Mouse (Mus musculus): ENCODE measurements around the gene Slc44a5.
A peak's percentile ranks its signal among the peaks of the same experiment; 100 is the strongest.
"Not testable (repeated sequence)": the region's sequence is repeated elsewhere in the genome, so short reads cannot be mapped to it uniquely, and the experiment has no call there.

Gene Slc44a5

DNA sequence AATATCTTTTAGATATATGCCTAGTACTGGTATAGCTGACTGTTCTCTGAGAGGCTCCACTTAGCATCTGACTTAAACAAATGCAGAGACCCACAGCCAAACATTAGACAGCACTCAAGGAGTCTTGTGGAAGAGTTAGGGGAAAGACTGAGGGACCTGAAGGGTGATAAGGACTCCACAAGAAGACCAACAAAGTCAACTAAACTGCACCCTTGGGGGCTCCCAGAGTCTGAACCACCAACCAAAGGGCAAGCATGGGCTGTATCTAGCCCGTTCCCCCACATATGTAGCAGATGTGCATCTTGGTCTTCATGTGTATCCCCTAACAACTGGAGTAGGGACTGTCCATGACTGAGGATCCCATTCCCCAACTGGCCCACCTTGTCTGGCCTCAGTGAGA, 271.7 kb downstream of the Slc44a5 start:
- no peak for DNase-seq

DNA sequence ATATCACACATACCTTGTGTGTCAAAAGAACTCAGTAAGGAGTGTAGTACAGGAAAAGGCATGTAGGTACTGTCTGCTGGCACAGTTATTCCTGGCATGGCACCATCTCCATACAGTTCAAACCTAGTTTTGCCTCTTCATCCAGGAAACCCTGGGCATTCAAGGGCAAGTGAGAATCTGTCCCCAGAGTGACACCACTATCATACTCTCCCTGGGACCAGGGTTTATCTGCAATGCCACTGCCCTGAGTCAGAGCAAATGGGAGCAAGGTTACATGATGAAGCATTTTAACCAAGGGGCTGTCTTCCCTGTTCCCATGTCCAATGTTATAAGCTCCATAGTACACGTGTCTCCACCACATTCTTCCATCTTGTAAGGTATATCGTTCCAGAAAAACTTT, 278.2 kb downstream of the Slc44a5 start:
- no peak for DNase-seq

DNA sequence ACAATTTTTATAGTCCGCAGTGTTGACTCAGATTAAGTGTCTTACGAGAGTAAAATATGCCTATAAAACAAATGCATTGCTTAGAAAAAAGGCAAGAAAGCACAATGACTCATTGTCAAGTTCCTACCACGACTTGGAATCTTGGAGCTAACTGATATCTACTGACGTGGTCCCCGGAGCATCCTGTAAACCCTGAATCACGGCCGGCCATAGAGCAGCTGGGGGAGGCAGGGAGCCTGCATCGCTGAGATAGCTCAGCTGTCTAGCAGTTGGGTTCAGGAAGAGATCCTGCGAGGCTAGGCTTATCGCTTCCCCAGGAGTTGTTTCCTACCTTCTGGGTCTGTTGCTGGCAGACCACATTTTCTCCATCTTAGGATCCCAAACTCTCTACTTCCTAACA, 279.0 kb downstream of the Slc44a5 start:
- DNase-seq: no peak

DNA sequence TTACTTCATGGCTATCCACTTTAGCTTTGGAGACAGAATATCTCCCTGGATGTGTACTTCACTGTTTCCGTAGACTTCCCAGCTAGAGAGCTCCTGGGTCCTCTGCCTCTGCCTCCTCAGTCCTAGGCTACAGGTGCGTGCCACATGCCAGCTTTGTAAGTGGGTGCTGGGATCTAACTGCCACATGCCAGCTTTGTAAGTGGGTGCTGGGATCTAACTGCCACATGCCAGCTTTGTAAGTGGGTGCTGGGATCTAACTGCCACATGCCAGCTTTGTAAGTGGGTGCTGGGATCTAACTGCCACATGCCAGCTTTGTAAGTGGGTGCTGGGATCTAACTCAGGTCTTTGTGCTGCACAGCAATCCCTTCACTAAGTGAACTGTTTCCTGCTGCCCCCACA, 281.0 kb downstream of the Slc44a5 start:
- not testable (repeated sequence) for DNase-seq

DNA sequence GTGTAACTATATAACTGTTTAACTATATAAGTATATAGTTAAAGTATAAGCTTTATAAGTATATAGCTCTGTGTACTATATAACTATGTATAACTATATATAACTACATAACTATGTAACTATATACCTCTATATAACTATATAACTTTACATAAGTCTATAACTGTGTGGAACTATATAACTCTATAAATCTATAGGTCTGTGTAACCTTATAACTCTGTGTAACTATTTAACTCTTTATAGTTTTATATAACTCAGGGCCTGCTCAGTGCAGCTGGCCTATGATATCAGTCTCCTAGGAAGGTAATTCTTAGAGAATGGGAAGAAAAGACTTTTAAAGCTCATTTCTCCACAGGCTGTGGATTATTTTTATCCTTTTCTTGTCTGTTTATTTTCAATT, 284.1 kb downstream of the Slc44a5 start:
- DNase-seq: no peak

DNA sequence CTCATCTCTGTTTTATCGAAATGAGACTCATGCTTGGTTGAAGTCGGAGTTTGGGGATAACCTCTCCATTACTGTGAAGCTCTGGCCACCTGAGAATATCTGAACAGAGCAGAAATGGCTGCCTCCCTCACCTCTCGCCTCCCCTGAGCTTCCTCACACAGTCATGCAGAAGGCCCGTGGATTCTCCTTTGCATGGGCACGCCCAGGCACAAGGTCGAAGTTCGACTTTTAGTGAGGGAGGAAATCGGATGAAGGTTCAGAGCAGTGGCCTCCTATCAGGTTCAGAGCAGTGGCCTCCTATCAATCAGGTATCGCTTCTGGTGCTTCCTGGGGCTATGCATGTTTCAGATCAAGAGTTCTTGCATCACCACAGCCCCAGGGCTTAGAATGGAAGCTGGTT, 295.1 kb downstream of the Slc44a5 start:
- no peak for DNase-seq

DNA sequence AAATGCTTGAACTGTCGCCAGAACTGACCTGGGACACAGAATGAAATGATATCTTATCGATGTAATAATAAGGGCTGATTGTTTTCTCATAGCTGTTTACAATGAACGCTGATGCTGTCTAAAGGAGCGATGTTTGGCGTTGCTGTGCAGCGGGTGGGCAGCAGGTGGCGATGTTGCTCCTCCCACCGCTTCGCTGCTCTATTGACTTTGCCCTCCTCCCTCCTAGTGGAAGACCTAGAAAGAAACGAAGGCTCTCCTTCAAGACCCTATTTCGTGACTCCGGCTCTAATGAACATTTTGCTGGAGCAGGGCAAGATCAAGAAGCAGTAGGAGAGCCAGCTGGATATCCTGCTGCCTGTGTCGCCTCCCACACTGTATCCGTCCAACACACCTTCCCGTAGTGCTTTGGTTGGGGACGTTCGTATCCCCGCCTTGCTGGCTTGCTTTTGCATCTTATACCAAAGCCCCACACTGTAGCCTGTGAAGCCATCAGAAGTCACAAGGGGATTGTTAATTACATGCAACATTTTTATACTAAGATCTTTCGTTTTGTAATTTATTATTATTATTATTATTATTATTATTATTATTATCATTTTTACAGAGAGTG, 296.6 kb downstream of the Slc44a5 start:
- peak; percentile 74 for DNase-seq

DNA sequence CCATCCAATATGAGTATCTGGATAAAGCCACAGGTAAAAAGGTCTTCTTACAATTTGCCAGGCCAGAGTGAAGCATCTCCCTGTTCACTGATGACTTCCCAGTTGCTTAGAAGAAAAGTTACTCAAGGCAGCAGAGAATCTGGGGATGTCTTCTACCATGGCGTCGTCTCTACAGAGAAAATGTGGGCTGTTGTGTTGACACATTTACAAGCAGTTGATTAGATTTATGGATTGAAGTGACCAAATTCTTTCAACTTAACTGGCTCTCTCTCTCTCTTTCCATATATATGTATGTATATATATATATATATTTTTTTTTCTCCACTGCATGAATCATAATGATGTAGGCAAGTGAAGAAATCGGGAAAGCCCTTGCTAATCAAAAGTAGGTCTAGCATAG, 301.4 kb downstream of the Slc44a5 start:
- DNase-seq: no peak

DNA sequence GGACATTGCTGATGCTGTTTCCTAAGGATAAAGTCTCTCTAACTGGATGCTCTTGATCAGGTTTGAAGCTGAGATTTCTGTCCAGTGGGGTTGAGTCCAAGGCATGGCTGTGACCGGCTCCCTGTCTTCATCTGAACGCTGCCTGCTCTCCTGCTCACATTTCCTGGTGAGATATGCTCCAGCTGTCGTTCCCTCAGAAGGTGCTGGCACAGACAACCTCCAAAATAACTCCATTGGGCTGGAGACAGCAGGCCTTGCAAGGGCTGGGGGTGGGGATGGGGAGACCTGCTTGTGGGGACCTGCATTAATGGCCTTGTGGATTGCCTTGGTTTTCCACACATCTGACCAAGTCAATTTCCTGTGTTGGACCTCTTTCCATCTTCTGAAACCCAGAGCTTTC, 311.0 kb downstream of the Slc44a5 start:
- no peak for DNase-seq

DNA sequence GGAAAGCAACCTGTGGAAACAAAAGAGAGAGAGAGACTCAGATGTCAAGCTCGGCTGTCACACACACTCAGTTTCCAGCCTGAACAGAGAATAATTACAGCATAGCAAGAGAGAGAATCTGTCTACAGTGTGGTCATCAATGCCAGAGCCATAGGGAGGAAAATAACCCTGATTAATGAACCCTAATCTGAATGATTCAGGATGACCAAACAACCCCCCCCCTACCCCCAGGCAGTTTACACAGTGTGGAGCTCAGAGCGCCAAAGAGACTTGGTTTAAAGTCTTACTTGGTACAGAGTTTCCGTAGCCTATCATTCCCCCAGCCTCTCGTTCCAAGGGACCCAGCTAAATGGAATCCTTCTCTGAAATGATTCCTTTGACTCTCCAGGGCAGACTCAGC, 312.1 kb downstream of the Slc44a5 start:
- no peak for DNase-seq

DNA sequence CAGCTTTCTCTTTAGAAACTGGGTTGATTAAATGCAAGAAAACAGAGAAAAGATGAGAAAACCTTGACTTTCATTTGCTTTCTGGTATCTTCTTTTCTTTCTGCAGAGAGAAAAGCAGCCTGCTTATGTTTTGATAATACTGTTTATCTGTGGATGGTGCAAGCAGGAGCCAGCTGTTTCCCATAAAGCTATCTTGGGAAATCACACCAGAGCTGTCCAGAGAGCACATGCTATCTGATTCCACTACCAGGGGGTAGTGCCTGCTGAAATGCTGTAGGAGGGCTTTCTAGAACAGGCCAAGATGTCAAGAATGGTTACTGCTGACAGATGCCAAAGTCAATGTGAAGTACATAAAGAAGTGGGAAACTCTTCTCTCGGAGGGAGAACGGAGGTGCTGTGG, 314.0 kb downstream of the Slc44a5 start:
- DNase-seq: no peak

DNA sequence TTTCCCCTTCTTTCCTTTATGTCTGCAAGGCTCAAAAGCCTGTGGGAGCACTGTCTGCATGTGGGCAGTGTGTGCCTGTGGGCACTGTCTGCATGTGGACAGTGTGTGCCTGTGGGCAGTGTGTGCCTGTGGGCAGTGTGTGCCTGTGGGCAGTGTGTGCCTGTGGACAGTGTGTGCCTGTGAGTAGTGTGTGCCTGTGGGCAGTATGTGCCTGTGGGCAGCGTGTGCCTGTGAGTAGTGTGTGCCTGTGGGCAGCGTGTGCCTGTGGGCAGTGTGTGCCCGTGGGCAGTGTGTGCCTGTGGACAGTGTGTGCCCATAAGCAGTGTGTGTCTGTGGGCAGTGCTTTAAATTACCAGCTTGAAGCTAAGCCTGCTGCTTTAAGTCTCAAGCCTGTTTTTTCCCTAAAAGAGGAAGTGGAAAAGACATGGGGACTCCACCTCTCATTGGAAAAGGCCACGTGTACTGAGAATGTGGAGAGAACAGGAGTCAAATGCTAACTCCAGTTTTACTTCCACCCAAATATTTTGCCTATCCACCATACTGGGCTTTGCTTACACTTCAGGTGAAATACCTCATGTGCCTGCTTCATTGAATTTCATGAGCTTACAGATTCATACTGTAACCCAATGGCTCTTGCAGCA, 315.3 kb downstream of the Slc44a5 start:
- DNase-seq: no peak

DNA sequence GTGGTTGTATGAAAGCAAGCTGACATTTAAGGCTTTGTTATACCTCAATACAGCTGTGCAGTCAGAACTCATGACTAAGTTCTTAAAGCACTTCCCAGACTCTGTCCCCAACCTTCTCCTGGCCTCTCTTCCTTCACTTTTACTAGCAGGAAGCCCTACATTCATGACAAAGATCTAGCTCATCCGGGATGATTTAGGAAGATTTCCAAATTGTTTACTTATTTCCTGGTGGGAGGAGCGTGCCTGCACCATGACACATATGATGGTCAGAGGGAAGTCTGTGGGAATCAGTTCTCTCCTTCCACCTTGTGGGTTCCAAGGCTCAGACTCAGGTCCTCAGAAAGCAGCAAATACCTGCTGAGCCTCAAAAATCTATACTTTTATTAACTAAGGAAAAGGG, 317.1 kb downstream of the Slc44a5 start:
- DNase-seq: no peak

DNA sequence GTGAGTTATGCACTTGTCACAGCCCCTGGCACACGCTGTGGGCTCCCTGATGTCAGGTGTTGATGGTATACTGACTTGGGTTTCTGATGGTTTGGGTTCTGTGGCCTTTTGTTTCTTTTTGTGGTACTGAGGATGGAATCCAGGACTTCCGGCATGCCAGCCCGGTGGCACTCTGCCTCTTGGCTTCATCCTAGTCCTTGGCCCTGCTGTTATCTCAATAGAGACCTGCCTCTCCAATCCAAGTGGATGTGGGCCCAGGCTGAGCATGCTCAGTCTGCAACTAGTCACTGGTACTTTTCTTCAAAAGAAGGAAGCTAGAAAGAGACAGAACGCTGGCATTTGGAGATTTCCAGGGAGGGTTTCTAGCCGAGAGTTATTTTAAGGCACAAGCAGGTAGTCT, 318.9 kb downstream of the Slc44a5 start:
- no peak for DNase-seq

DNA sequence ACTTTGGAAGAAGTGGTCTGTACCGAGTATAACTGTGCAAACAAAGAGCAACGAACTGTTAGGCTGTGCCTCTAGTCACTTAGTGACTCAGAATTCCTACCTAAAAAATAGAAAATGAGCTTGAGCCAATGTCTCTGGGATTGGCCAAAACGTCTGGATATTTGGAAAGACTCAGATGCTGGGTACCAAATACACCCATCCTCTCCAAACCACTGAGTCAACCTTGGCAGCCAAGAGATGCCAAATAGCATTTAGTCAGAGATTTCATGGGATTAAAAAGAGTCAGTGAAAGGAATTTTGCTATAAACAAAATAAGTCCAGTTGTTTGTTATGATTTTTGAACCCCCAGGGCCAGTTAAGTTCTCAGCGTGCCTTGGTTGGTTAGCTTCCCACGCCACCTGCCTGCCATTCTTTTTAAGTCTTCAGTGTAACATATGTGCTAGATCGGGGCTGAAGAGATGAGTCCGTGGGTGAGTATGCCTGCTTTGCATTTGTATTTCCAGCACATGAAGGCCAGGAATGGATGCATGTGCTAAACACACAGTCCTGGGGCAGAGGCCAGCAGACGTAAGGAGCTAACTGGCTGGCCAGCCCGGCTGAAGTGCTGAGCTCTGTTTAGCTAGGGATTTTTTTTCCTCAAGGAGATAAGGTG, 320.7 kb downstream of the Slc44a5 start:
- no peak for DNase-seq

DNA sequence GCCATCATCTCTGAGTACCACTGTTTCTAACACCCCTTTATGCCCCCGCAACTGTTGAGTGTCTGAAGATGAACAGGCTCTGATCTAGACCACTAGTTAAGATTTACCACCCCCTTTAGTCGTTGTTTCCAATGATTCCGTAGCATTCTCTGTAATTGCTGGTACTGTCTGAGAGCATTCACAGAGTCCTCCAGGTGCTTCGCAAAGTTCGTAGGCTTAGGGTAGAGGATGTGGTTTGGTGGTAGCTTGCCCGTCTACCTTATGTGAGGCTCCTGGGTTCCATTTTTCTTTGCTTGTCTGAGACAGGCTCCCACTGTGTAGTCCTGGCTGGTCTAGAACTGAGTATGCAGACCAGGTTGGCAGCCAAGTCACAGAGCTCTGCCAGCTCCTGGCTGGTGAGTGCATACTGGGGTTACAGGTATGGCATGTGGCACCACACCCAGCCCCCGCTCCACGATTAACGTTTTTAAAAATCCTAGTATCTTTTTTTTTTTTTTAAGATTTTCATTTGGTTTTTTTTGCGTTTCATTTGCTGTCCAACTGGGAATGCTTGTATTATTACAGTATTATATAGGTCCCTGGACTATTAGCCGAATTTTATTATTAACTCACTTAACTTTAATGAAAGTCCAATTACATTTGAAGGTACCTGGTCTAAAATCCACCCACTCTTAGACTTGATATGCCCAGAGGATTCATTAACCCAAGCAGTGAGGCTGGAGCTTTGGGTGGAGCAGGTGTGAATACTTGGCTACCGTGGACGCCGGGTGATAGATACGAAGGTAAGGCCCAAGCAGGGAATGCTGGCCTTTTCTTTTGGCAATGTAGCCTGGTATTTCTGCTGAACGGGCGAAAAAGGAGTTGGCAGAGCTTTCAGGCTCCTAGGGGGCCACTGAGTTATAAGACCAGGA, 321.9 kb downstream of the Slc44a5 start:
- DNase-seq: no peak

DNA sequence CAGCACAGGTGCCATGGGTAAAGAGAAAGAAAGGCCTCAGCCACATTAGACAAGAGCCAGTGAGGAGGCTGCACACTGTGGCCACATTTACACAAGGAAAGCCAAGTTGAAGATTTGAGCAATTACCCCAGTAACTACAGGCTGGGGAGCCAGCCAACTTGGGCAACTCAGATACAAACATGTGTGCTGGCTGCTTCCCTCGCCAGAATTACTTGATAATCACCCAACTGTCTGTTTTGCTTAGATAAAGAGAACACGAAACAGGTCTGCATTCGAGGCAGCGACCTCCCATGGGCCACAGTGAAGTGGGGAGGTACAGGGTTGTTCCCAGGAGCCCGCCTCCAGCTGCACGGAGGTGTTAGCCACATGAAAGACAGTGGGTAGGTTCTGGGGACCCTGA, 324.3 kb downstream of the Slc44a5 start:
- DNase-seq: no peak

DNA sequence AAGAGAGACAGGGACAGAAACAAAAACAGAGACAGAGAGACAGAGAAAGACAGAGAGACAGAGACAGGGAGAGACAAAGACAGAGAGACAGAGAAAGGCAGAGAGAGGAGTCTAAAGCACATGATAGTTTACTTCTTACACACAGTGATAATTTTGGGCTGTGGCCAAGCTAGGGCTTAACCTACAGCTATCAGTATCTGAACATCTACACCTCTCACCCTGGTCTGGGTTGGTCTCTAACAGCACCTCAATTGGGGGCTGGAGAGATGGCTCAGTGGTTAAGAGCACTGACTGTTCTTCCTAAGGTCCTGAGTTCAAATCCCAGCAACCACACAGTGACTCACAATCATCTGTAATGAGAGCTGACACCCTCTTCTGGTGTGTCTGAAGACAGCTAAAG, 325.3 kb downstream of the Slc44a5 start:
- DNase-seq: no peak

DNA sequence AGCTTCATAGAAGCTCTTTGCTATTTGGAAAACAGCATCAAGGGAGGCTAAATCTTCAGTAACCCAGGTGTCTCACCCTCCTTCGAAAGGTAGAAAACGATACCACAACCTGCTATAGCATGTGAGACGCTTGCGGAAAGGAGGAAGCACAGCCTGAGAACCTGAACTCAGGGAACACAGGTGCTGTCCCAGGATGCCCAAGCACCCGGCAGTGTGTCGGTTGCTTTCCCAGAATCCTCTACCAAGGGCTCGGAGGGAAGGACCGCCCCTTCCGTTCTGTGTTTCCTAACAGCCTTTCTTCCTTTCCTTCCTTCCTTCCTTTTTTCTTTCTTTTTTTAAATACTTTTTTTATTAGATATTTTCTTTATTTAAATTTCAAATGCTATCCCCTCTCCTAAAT, 326.8 kb downstream of the Slc44a5 start:
- DNase-seq: no peak

DNA sequence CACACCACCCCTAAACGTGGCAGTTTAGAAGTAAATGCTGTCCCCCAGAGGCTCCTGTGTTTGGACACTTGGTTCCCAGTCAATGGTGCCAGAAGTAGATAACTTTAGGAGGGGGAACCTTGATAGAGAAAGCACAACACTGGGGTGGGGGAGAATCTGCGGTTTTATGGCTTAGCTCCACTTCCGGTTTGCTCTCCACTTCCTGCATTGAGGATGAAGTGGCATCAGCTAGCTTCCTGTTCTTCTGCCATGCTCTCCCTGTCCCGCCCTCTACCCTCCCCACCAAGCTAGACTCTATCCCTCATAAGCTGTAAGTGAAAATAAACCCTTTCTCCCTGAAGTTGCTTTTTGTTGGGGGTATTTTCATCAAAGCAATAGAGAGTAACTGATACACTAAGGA, 327.9 kb downstream of the Slc44a5 start:
- no peak for DNase-seq

DNA sequence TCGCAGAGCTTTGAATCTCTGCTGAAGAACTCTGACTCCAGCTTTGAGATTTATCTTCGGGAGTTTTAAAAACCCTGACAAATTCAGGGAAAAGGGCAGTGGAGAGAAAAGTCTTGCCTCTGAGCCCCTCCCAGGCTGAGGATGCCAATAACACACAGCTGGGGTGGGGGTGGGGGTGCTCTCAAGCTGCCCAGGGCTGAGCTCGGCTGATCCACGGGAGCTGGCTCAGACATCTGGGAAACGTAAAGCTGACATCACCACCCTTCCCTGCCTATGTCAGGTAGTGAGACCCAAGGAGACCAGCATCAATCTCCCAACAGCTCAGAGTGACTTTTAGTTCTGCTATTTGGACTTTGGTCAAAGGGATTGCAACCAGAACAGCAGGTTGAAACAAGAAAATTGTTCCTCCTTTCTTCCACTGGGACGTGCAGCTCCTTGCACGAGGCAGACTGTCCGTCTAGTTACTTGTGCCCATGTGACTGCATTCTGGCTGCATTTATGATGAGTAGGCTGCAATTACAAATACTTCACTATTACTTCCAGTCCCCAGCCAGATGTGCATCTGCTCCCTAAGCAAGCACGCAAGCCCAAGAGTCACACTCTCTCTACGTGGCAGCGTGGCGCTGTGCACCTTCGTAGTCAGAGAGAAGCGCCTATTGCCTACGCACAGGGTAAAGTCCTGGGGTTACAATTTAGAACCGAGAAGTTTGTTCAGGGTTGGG, 332.1 kb downstream of the Slc44a5 start:
- no peak for DNase-seq

DNA sequence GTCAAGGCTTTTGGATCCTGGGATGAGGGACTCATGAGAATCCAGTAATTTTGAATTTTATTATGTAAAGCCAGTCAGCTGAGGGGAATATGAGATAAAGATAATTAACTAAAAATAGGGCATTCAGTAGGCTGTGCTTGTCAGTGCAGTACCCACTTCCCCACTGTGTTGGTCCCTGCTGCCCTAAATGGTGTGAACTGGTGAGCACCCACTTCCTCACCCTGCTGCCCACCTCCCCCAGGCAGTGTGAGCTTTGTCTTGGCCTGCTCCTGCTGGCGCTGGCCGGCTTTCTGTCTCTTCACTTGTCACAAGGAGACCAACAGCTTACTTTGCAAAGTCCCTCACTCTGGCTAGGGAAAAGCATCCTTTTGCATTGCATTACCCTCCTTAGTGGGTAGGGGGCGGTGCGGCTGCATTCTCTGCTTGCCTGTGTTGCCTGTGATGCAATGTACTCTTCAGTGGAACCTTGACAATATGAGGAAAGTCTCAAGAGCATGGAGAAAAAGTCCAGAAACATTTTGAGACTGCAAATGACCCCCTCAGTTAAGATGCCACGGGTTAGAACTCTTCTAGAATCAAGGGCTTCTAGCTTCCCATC, 344.5 kb downstream of the Slc44a5 start:
- DNase-seq: no peak
